Mouse (Mus musculus) MEL (cell line): ENCODE data around the gene Nr2f2. TPM values are rescaled to one million over a fixed set of nuclear protein-coding genes. Genes with fewer than 3 reads are reported as not detected.

Experiments used
- DNase-seq: peaks from one replicate; pipeline ENCODE4 v3.0.0; 2011; ENCODE audit warnings: low read depth, low spot score
- H3K27ac ChIP-seq: 2 replicates; pipeline ENCODE4 v1.5.1; 2012; ENCODE audit warnings: low read depth, mild to moderate bottlenecking, control low read depth, low read length, moderate library complexity; ENCODE audit not compliant: control insufficient read depth
- H3K27me3 ChIP-seq, 2 experiments: fragments of 150-350 bp in 1 of 2; sonication (generic) in 1 of 2; 2 replicates each; pipeline ENCODE4 v1.6.1; 2012; ENCODE audit warnings: low read length in 2 of 2, mild to moderate bottlenecking in 2 of 2, improper control_type of control experiment in 1 of 2, moderate library complexity in 1 of 2; ENCODE audit not compliant: insufficient read depth in 2 of 2, control insufficient read depth in 1 of 2
- H3K36me3 ChIP-seq, 2 experiments: 2 replicates each; pipeline ENCODE4 v1.6.1; 2012 to 2014; ENCODE audit warnings: low read length in 2 of 2, improper control_type of control experiment in 1 of 2, inconsistent platforms in 1 of 2, mild to moderate bottlenecking in 1 of 2; ENCODE audit not compliant: insufficient read depth in 2 of 2, control insufficient read depth in 1 of 2
- H3K4me1 ChIP-seq, 2 experiments: fragments of 150-350 bp in 1 of 2; sonication (generic) in 1 of 2; 2 replicates each; pipeline ENCODE4 v1.6.1; 2012; ENCODE audit warnings: low read length in 2 of 2, improper control_type of control experiment in 1 of 2, mild to moderate bottlenecking in 1 of 2; ENCODE audit not compliant: insufficient read depth in 2 of 2, control insufficient read depth in 1 of 2
- H3K4me3 ChIP-seq, 2 experiments: fragments of 150-350 bp in 1 of 2; sonication (generic) in 1 of 2; 2 replicates each; pipeline ENCODE4 v1.5.1; 2012; ENCODE audit warnings: low read depth in 2 of 2, low read length in 2 of 2, mild to moderate bottlenecking in 2 of 2, moderate library complexity in 2 of 2, control low read depth in 1 of 2, improper control_type of control experiment in 1 of 2; ENCODE audit not compliant: control insufficient read depth in 1 of 2, insufficient read depth in 1 of 2
- H3K79me2 ChIP-seq: 2 replicates; pipeline ENCODE4 v1.6.1; 2012; ENCODE audit warnings: mild to moderate bottlenecking, low read length, moderate library complexity; ENCODE audit not compliant: control insufficient read depth, poor library complexity, insufficient read depth
- H3K9ac ChIP-seq: 2 replicates; pipeline ENCODE4 v1.6.1; 2012; ENCODE audit warnings: low read depth, mild to moderate bottlenecking, control low read depth, low read length, moderate library complexity; ENCODE audit not compliant: control insufficient read depth, poor library complexity, severe bottlenecking
- H3K9me3 ChIP-seq: fragments of 150-350 bp; sonication (generic); replicated peaks from 2 replicates; pipeline ENCODE4 v1.6.1; 2012; ENCODE audit warnings: mild to moderate bottlenecking, low read length, improper control_type of control experiment, moderate library complexity; ENCODE audit not compliant: insufficient read depth
- CHD1 ChIP-seq: IDR thresholded peaks from 2 replicates; pipeline ENCODE4 v1.6.1; 2012; ENCODE audit warnings: low read depth, mild to moderate bottlenecking, inconsistent platforms, low read length, improper control_type of control experiment
- ELF1 ChIP-seq: IDR thresholded peaks from 2 replicates; pipeline ENCODE4 v1.6.1; 2014; ENCODE audit warnings: low read depth, mild to moderate bottlenecking, inconsistent platforms, low read length, improper control_type of control experiment, moderate library complexity
- GABPA ChIP-seq: IDR thresholded peaks from 2 replicates; pipeline ENCODE4 v1.6.1; 2012; ENCODE audit warnings: low read depth, mild to moderate bottlenecking, inconsistent platforms, low read length, improper control_type of control experiment, moderate library complexity
- HCFC1 ChIP-seq: IDR thresholded peaks from 2 replicates; pipeline ENCODE4 v1.6.1; 2012; ENCODE audit warnings: low read depth, mild to moderate bottlenecking, inconsistent platforms, low read length, improper control_type of control experiment, moderate library complexity
- JUND ChIP-seq: IDR thresholded peaks from 2 replicates; pipeline ENCODE4 v1.6.1; 2011; ENCODE audit warnings: low read depth, mild to moderate bottlenecking, improper control_type of control experiment, low read length
- MAFK ChIP-seq: IDR thresholded peaks from 2 replicates; pipeline ENCODE4 v1.6.1; 2011; ENCODE audit warnings: low read depth, mild to moderate bottlenecking, low read length, improper control_type of control experiment, borderline replicate concordance
- MYC ChIP-seq: IDR thresholded peaks from 2 replicates; pipeline ENCODE4 v1.6.1; 2011; ENCODE audit warnings: low read depth, mild to moderate bottlenecking, low read length, improper control_type of control experiment, moderate library complexity
- POLR2AphosphoS2 ChIP-seq: IDR thresholded peaks from 2 replicates; pipeline ENCODE4 v1.6.1; 2011; ENCODE audit warnings: low read length, improper control_type of control experiment
- RCOR1 ChIP-seq: IDR thresholded peaks from 2 replicates; pipeline ENCODE4 v1.6.1; 2012; ENCODE audit warnings: low read depth, mild to moderate bottlenecking, inconsistent platforms, low read length, improper control_type of control experiment
- SIN3A ChIP-seq: IDR thresholded peaks from 2 replicates; pipeline ENCODE4 v1.6.1; 2012; ENCODE audit warnings: low read length, improper control_type of control experiment, inconsistent platforms
- TAL1 ChIP-seq: IDR thresholded peaks from 2 replicates; pipeline ENCODE4 v1.6.1; 2012; ENCODE audit warnings: mild to moderate bottlenecking, inconsistent platforms, low read length, moderate library complexity, mixed read lengths
- TCF12 ChIP-seq: IDR thresholded peaks from 2 replicates; pipeline ENCODE4 v1.6.1; 2014; ENCODE audit warnings: low read depth, mild to moderate bottlenecking, inconsistent platforms, low read length, improper control_type of control experiment, moderate library complexity
- UBTF ChIP-seq: IDR thresholded peaks from 2 replicates; pipeline ENCODE4 v1.6.1; 2012; ENCODE audit warnings: low read depth, mild to moderate bottlenecking, inconsistent platforms, low read length, improper control_type of control experiment, moderate library complexity, borderline replicate concordance; ENCODE audit not compliant: insufficient read depth
- USF1 ChIP-seq: IDR thresholded peaks from 2 replicates; pipeline ENCODE4 v1.6.1; 2014; ENCODE audit warnings: low read depth, mild to moderate bottlenecking, inconsistent platforms, low read length, improper control_type of control experiment, moderate library complexity
- ZC3H11A ChIP-seq: IDR thresholded peaks from 2 replicates; pipeline ENCODE4 v1.6.1; 2012; ENCODE audit warnings: low read depth, mild to moderate bottlenecking, inconsistent platforms, low read length, improper control_type of control experiment
- ZMIZ1 ChIP-seq: IDR thresholded peaks from 2 replicates; pipeline ENCODE4 v1.6.1; 2012; ENCODE audit warnings: low read depth, mild to moderate bottlenecking, inconsistent platforms, low read length, improper control_type of control experiment, moderate library complexity
- ZNF384 ChIP-seq: IDR thresholded peaks from 2 replicates; pipeline ENCODE4 v1.6.1; 2012; ENCODE audit warnings: low read depth, mild to moderate bottlenecking, inconsistent platforms, low read length, improper control_type of control experiment
- polyA plus RNA-seq, 2 experiments: library from polyadenylated mRNA; stranded (reverse) in 1 of 2; unstranded in 1 of 2; fragments of >175 nt in 1 of 2; fragments of >200 nt in 1 of 2; gene quantifications; 2 replicates each; pipeline versions ENCODE4 v1.2.1 to v1.2.4; 2012; ENCODE audit warnings: low replicate concordance in 2 of 2, low read depth in 1 of 2; ENCODE audit not compliant: insufficient read length in 2 of 2, insufficient read depth in 1 of 2, missing spikeins in 1 of 2
- total RNA-seq: library from RNA; depleted of rRNA; stranded (reverse); fragments of 300-350 nt; gene quantifications from 2 replicates; pipeline ENCODE4 v1.2.3, GENCODE M21; 2012

The Nr2f2 gene
- total and polyA plus RNA-seq, 3 experiments = not detected

- TF ChIP-seq USF1 (no peak), RCOR1 (no peak), TCF12 (no peak), CHD1 (no peak), HCFC1 (no peak), MAFK (no peak), ZMIZ1 (no peak), JUND (no peak), UBTF (no peak), ZNF384 (no peak), GABPA (no peak), ELF1 (no peak), POLR2AphosphoS2 (no peak), MYC (no peak), TAL1 (no peak), SIN3A (no peak), ZC3H11A (no peak)
- DNase-seq = no peak
- no peaks in the 10 kb centered on the region for H3K27me3 ChIP-seq
- H3K4me3 ChIP-seq = no peak overlapping the region
- H3K9me3 ChIP-seq = no peaks in the 10 kb centered on the region
- no peak overlapping the region for H3K27ac ChIP-seq
- no peaks in the 10 kb centered on the region for H3K4me1 ChIP-seq
- H3K79me2 ChIP-seq = no peaks in the 10 kb centered on the region
- H3K36me3 ChIP-seq = no peaks in the 10 kb centered on the region
- no peak overlapping the region for H3K9ac ChIP-seq
Observed at GRCm38 (mm10) chr7:70349981-70350670, 16.4 kb downstream of the Nr2f2 start.

- no peak for DNase-seq
- no peaks in the 10 kb centered on the region for H3K4me1 ChIP-seq
- no peaks in the 10 kb centered on the region for H3K36me3 ChIP-seq
- H3K27me3 ChIP-seq = no peaks in the 10 kb centered on the region
- no peak overlapping the region for H3K27ac ChIP-seq
- TF ChIP-seq GABPA = no peak
- H3K9me3 ChIP-seq = no peaks in the 10 kb centered on the region
- H3K4me3 ChIP-seq = no peak overlapping the region
- H3K79me2 ChIP-seq = no peaks in the 10 kb centered on the region
- no peak overlapping the region for H3K9ac ChIP-seq
Observed at GRCm38 (mm10) chr7:70348977-70349615, 17.4 kb downstream of the Nr2f2 start.
